Mouse (Mus musculus) midbrain, embryonic 13.5 days (tissue): Measurements from ENCODE around the gene Zfp598. TPM values are rescaled to one million over a fixed set of nuclear protein-coding genes. Genes with fewer than 3 reads are reported as not detected.

Experiments
- ATAC-seq: fragments of 200-750 bp; cut with Nextera tagmentation; 2 replicates; pipeline ENCODE4 v1.8.0; 2017; ENCODE audit warnings: mild to moderate bottlenecking, moderate TSS enrichment, moderate library complexity
- H3K27ac ChIP-seq: fragments of 300-500 bp; sonication (generic); 2 replicates; pipeline ENCODE4 v1.5.1; 2015; ENCODE audit warnings: inconsistent platforms, mild to moderate bottlenecking, moderate library complexity
- H3K27me3 ChIP-seq: fragments of 300-500 bp; sonication (generic); 2 replicates; pipeline ENCODE4 v1.6.1; 2015; ENCODE audit warnings: mild to moderate bottlenecking, inconsistent platforms
- H3K36me3 ChIP-seq: fragments of 300-500 bp; sonication (generic); 2 replicates; pipeline ENCODE4 v1.6.1; 2015; ENCODE audit warnings: mild to moderate bottlenecking, inconsistent platforms
- H3K4me1 ChIP-seq: fragments of 300-500 bp; sonication (generic); replicated peaks from 2 replicates; pipeline ENCODE4 v1.6.1; 2015; ENCODE audit warnings: inconsistent platforms
- H3K4me2 ChIP-seq: fragments of 300-500 bp; sonication (generic); replicated peaks from 2 replicates; pipeline ENCODE4 v1.6.1; 2015; ENCODE audit warnings: moderate library complexity, mild to moderate bottlenecking, inconsistent platforms
- H3K4me3 ChIP-seq: fragments of 300-500 bp; sonication (generic); replicated peaks from 2 replicates; pipeline ENCODE4 v1.5.1; 2015; ENCODE audit warnings: mild to moderate bottlenecking, inconsistent platforms
- H3K9ac ChIP-seq: fragments of 300-500 bp; sonication (generic); replicated peaks from 2 replicates; pipeline ENCODE4 v1.6.1; 2015; ENCODE audit warnings: mild to moderate bottlenecking, inconsistent platforms
- H3K9me3 ChIP-seq: fragments of 300-500 bp; sonication (generic); 2 replicates; pipeline ENCODE4 v1.6.1; 2016; ENCODE audit warnings: mild to moderate bottlenecking, inconsistent platforms
- WGBS: fragments of 180-500 bp; shearing (Covaris S2); methylation state at CpG from one replicate; pipeline ENCODE4 v1.1.7; 2015; 5-methylcytosine and 5-hydroxymethylcytosine counted together
- polyA plus RNA-seq: library from polyadenylated mRNA; unstranded; fragments of >200 nt; fragmentation: Nextera tagmentation; extraction: Ambion mirVana; gene quantifications from 2 replicates; pipeline ENCODE4 v1.2.1, GENCODE M21; 2015

Gene Zfp598
- polyA plus RNA-seq, 1 experiment from 2014 or later = 18.6 TPM

DNA sequence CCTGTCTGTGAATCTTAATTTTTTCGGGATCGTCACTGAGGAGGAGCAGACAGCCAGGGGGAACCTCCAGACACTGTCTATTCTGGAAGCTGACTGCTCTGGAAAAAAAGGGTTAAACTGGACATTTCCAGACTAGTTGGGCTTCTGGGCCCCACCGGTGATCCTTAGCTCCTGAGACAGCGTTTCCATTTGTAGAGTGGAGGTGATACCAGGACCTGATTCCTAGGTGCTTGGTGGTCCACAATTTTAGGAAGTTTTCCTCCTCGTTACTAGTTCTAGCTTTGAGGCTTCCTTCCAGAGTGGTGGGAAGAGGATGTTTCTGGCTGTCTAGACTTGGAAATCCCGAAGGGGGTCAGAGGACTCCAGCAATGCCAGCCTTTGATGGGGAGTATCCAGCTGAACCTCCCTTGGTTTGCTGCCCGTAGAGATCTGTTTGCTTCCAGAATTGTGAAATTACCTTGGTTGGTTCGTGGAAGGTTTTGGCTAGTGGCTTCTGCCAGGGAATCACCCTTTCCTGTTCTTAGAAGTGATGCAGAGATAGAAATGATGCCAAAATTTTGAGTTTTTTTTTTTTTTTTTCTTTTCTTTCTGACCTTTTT is 858 bp downstream of the Zfp598 start:
- Histone ChIP-seq H3K4me2 (peak overlapping the region; percentile 82), H3K27me3 (no peaks in the 10 kb centered on the region), H3K9ac (peak overlapping the region; percentile 98), H3K9me3 (no peaks in the 10 kb centered on the region), H3K36me3 (no peaks in the 10 kb centered on the region), H3K4me3 (peak overlapping the region; percentile 96), H3K27ac (peak overlapping the region; percentile 84), H3K4me1 (peaks cover 32% of the 10 kb centered on the region)
- WGBS = 17% methylated on average over 8 of the region's 8 CpGs
- ATAC-seq = no peak

DNA sequence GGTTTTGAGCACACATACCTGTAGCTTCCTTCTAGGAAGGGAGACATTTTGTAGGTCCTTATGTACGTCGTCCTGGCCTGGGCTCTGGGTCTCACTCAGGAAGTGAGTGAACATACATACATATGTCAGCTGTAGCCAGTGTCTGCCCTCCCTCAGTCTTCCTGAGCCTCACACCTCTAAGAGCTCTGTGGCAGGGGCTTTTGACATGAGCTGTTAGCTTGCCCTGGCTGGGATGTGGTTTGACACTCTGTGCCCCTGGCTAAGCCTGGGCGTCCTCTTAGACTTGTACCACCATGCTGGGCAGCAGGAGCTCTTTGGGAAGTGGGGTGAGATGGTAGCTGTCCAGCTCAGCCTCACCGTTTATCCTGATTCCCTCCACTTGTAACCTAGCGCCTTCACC is 1.9 kb downstream of the Zfp598 start:
- Histone ChIP-seq H3K9me3 (no peaks in the 10 kb centered on the region), H3K27me3 (no peaks in the 10 kb centered on the region), H3K4me3 (no peak overlapping the region), H3K4me1 (peaks cover 32% of the 10 kb centered on the region), H3K9ac (peak overlapping the region; percentile 98), H3K36me3 (no peaks in the 10 kb centered on the region), H3K4me2 (peak overlapping the region; percentile 82), H3K27ac (no peak overlapping the region)
- 79% methylated on average over 5 of the region's 5 CpGs for WGBS
- no peak for ATAC-seq

DNA sequence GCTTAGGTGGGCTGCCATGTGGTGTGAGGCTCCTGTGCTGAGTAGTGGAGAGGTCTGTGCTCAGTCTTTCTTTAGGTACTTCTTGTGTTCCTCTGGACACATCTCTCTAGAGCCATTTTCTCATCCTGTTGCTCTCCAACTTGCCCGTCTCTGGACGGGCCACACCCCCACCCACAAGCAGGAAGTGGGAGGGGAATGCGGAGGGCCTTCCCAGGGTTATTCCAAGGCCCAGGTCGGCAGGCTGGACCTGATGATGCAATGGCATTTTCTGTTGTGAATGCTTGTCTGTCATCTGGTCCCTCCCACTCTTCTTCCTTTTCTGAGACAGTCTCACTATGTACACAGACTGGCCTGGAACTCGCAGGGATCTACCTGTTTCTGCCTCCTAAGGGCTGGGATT is 2.7 kb downstream of the Zfp598 start:
- no peak overlapping the region for H3K4me3 ChIP-seq
- H3K36me3 ChIP-seq = peaks cover 8% of the 10 kb centered on the region
- H3K9ac ChIP-seq = 0 out of 2 replicates have a peak overlapping the region, but pooled peaks have one; percentile 98
- no peaks in the 10 kb centered on the region for H3K9me3 ChIP-seq
- no peak overlapping the region for H3K27ac ChIP-seq
- H3K27me3 ChIP-seq = no peaks in the 10 kb centered on the region
- 46% methylated on average over 5 of the region's 5 CpGs for WGBS
- H3K4me1 ChIP-seq = peaks cover 32% of the 10 kb centered on the region
- ATAC-seq = no peak
- no peak overlapping the region for H3K4me2 ChIP-seq

DNA sequence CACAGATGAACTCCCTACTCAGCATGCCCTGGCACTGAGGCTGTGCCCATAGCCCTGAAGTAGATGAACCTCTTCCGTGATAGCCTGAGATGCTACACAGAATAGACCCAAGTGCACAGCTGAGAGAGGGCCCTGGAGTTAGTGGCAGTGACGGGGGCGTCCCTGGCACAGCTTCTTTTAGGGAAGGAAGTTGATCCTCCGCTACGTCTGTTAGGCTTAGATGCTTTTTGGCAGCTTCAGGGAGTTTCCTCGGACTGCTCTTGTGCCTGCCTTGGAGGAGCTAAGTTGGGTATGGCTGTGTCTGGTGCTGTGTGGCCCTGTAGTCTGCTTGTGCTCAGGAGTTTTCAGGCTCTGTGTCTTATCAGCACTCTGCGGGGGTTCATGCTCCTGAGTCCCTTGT is 4.8 kb downstream of the Zfp598 start:
- H3K27ac ChIP-seq = no peak overlapping the region
- H3K9ac ChIP-seq = no peak overlapping the region
- H3K4me1 ChIP-seq = peaks cover 24% of the 10 kb centered on the region
- WGBS = 90% methylated on average over 7 of the region's 7 CpGs
- H3K9me3 ChIP-seq = no peaks in the 10 kb centered on the region
- H3K4me3 ChIP-seq = no peak overlapping the region
- H3K36me3 ChIP-seq = peaks cover 29% of the 10 kb centered on the region
- ATAC-seq = no peak
- H3K27me3 ChIP-seq = no peaks in the 10 kb centered on the region
- H3K4me2 ChIP-seq = no peak overlapping the region

DNA sequence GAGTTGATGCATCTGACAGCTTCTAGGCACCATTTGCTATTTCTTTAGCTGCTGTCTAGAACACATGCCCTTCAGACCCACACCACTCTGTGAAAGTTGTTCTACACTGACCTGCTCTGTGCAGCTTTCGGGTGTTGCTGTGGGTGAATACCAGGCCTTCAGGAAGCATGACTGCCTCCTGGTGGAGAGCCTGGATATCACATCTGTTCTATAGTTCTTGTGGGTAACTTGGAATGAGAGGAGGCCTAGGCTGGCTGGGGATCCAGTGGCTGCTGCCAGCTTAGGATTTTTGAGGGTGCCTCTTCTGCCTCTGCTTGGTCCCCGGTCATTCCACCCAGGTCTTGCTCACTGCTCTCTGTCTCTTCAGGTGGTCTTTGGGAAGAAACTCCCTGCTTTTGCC is 6.7 kb downstream of the Zfp598 start:
- Histone ChIP-seq H3K4me3 (no peak overlapping the region), H3K9me3 (no peaks in the 10 kb centered on the region), H3K9ac (no peak overlapping the region), H3K36me3 (peaks cover 48% of the 10 kb centered on the region), H3K4me1 (peaks cover 12% of the 10 kb centered on the region), H3K27me3 (no peaks in the 10 kb centered on the region), H3K4me2 (no peak overlapping the region), H3K27ac (no peak overlapping the region)
- 55% methylated on average over 2 of the region's 2 CpGs for WGBS
- no peak for ATAC-seq

DNA sequence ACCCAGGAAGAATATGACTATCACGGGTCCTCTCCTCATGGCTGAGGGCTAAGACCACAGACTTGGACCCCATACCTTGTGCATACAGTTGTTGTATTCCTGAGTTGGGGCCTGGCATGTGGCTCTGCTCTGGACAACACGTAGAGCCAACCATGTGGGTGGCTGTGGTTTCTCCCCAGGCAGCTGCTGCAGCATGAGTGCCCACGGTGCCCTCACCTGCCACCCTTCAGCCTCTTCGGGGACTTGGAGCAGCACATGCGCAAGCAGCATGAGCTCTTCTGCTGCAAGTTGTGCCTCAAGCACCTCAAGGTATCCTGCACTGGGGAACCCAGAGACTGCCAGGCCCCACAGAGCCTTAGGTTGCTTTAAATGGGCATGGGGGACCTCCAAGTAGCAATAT is 7.4 kb downstream of the Zfp598 start:
- H3K9ac ChIP-seq = no peak overlapping the region
- no peaks in the 10 kb centered on the region for H3K27me3 ChIP-seq
- no peaks in the 10 kb centered on the region for H3K9me3 ChIP-seq
- 96% methylated on average over 5 of the region's 5 CpGs for WGBS
- H3K4me3 ChIP-seq = no peak overlapping the region
- no peak overlapping the region for H3K4me2 ChIP-seq
- no peak overlapping the region for H3K27ac ChIP-seq
- no peak for ATAC-seq
- H3K36me3 ChIP-seq = peaks cover 53% of the 10 kb centered on the region
- H3K4me1 ChIP-seq = peaks cover 6% of the 10 kb centered on the region

DNA sequence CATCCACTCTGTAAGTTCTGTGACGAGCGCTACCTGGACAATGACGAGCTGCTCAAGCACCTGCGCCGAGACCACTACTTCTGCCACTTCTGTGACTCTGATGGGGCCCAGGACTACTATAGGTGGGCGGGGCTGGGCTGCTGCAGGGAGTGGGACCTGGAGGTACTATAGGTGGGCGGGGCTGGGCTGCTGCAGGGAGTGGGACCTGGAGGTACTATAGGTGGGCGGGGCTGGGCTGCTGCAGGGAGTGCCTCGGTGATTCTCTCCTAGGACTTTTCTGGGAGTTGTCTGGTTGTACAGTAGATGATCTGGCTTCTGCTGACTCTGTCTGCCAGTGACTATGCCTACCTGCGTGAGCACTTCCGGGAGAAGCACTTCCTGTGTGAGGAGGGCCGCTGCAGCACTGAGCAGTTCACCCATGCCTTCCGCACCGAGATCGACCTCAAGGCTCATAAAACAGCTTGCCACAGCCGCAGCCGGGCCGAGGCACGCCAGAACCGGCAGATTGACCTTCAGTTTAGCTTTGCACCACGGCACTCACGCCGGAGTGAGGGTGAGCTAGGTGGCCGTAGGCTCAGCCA is 8.1 kb downstream of the Zfp598 start:
- no peak for ATAC-seq
- no peak overlapping the region for H3K4me3 ChIP-seq
- H3K4me1 ChIP-seq = no peaks in the 10 kb centered on the region; the same call in 1 of the 2 replicates
- no peaks in the 10 kb centered on the region for H3K27me3 ChIP-seq
- H3K36me3 ChIP-seq = peaks cover 60% of the 10 kb centered on the region
- H3K9me3 ChIP-seq = no peaks in the 10 kb centered on the region
- H3K9ac ChIP-seq = no peak overlapping the region
- WGBS = 95% methylated on average over 24 of the region's 24 CpGs
- H3K27ac ChIP-seq = no peak overlapping the region
- no peak overlapping the region for H3K4me2 ChIP-seq

DNA sequence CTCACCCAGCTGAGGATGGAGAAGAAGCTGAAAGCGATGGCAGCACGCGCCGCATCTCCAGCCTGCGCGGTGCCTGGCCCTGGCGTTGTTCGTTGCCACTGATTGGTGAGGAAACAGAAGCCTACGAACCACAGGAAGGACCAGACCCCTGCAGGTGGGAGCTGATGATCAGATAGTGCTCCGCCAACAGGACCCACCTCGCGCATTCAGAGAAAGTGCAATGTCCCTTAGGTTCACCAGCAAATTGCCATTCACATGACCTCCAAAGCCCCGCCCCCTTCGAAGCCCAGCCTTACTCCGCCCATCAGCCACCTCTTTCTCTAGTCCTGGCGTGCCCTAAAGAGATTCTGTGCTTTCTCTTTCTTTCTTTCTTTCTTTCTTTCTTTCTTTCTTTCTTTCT is 17.0 kb downstream of the Zfp598 start:
- H3K4me3 ChIP-seq = no peak overlapping the region
- ATAC-seq = no peak
- peak overlapping the region; percentile 19; the same call in 1 of the 2 replicates for H3K4me2 ChIP-seq
- peaks cover 20% of the 10 kb centered on the region for H3K36me3 ChIP-seq
- H3K4me1 ChIP-seq = peaks cover 43% of the 10 kb centered on the region
- H3K9me3 ChIP-seq = no peaks in the 10 kb centered on the region
- no peak overlapping the region for H3K9ac ChIP-seq
- peaks cover 45% of the 10 kb centered on the region for H3K27me3 ChIP-seq
- H3K27ac ChIP-seq = no peak overlapping the region
- 28% methylated on average over 16 of the region's 16 CpGs for WGBS

DNA sequence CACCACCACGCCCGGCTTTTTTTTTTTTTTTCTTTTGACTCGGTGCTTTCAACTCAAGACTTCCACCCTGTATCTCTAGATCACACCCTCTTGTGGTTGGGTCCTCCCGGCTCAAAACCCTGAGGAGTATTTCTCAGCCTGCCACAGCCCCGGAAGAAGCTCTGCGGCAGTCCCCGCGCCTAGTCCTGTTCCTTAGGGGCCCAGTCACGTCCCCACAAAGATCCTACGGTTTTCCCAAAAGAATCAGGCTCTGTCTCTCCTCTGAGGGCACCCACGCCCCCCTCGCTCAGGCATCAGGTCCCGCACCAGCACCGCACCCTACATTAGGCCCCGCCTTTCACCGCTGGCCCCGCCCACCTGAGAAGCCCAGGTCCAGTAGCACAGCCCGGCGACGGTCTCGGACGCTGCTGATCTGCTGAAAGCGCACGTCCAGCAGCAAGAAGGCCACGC is 17.7 kb downstream of the Zfp598 start:
- peaks cover 20% of the 10 kb centered on the region for H3K36me3 ChIP-seq
- WGBS = 2% methylated on average over 25 of the region's 25 CpGs
- no peaks in the 10 kb centered on the region for H3K9me3 ChIP-seq
- H3K4me3 ChIP-seq = peak overlapping the region; percentile 81
- peak overlapping the region; percentile 79 for H3K4me2 ChIP-seq
- no peak overlapping the region for H3K27ac ChIP-seq
- no peak for ATAC-seq
- peak overlapping the region; percentile 46 for H3K9ac ChIP-seq
- H3K4me1 ChIP-seq = peaks cover 43% of the 10 kb centered on the region
- H3K27me3 ChIP-seq = peaks cover 45% of the 10 kb centered on the region

DNA sequence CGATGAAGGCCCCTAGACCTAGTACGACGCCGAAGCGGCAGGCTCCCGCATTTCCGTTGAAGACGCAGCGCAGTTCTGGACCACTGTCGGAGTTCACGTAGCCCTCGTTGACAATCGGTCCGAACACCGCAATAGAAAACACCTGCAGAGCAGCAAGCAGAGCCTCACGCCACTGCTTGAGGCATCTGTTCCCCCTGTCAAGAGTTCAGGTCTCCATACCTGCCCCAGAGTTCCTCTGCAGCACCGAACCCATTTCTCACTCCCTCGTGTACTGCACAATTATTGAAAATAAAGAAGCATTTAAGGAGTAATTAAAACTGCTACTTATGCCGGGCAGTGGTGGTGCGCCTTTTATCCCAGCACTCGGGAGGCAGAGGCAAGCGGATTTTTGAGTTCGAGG is 18.1 kb downstream of the Zfp598 start:
- H3K27ac ChIP-seq = no peak overlapping the region
- H3K9ac ChIP-seq = peak overlapping the region; percentile 46
- H3K9me3 ChIP-seq = no peaks in the 10 kb centered on the region
- peaks cover 45% of the 10 kb centered on the region for H3K27me3 ChIP-seq
- H3K4me1 ChIP-seq = peaks cover 43% of the 10 kb centered on the region
- 21% methylated on average over 23 of the region's 23 CpGs for WGBS
- peak overlapping the region; percentile 79 for H3K4me2 ChIP-seq
- H3K36me3 ChIP-seq = peaks cover 20% of the 10 kb centered on the region
- H3K4me3 ChIP-seq = peak overlapping the region; percentile 81
- ATAC-seq = no peak

DNA sequence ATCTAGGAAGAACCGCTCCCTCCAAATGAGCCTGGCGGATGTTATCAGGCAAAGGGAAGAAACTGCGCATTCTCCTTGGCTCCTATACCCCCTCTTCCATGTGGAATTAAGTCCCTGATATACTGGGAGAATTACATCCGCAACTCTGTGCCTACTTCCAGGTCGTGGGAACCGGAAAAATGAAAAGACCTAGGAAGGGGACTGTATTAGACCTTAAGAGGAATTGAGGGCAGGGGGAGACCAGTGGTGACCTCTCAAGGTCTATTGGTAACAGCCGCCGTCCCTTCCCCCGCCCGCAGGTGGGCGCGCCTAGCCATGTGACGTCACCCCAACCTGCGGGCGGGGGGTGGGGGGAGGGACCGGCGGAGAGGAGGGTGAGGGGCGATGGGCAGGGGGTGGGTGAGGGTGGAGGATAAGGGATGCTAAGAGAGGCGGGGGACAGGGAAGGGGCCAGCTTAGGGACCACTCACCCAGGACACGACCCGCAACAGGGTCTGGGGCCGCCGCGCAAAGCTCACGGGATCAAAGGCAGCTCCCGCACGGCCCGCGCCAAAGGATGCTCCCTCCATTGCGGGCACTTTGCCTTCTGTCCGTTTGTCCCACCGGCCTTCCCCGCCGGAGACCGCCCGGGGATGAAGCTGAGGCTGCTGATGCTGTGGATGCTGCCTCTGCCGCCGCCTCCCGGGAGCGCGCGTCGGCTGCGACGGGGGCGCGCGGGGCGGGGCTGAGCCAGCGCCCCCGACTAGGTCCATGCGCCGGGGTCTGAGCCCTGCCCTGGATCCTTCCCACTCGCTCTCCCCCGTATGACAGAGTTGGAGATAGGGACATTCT is 20.0 kb downstream of the Zfp598 start, which contains the start of gene Syngr3:
TSS of gene Syngr3 (minus strand) at position 705 of the 831 bp plus-strand sequence.
- peak within 1 kb of the TSS; percentile 93 for H3K9ac ChIP-seq
- peaks cover 45% of the 10 kb centered on the region for H3K27me3 ChIP-seq
- H3K4me3 ChIP-seq = peak within 1 kb of the TSS; percentile 81
- peak within 1 kb of the TSS; percentile 87 for H3K27ac ChIP-seq
- ATAC-seq = peak; percentile 64
- peaks cover 47% of the 10 kb centered on the region for H3K4me1 ChIP-seq
- H3K36me3 ChIP-seq = peaks cover 25% of the 10 kb centered on the region
- peak within 1 kb of the TSS; percentile 79 for H3K4me2 ChIP-seq
- H3K9me3 ChIP-seq = no peaks in the 10 kb centered on the region
- WGBS = 1% methylated on average over 55 of the region's 55 CpGs

DNA sequence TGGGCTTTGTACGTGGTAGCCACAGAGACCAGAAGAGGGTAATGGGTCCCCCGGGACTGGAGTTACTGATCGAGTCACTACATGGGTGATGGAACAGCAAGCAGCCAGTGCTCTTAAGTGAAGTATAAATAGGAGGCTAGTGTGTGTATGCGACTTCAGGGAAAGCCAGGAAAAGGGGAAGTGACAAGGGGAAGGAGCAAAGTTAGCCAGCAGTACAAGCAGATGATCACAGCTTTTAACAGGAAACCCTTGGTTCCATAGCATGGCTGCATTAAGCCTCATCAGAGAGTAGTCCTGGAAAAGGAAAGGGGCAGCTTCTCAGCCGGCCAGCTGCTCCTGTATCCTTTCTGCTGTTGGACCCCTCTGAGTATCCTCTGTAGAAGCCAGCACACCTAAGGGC is 22.9 kb downstream of the Zfp598 start:
- peaks cover 17% of the 10 kb centered on the region for H3K36me3 ChIP-seq
- H3K4me2 ChIP-seq = no peak overlapping the region
- peaks cover 31% of the 10 kb centered on the region for H3K27me3 ChIP-seq
- H3K9me3 ChIP-seq = no peaks in the 10 kb centered on the region
- no peak overlapping the region for H3K9ac ChIP-seq
- no peak overlapping the region for H3K27ac ChIP-seq
- H3K4me1 ChIP-seq = peaks cover 60% of the 10 kb centered on the region
- 90% methylated on average over 5 of the region's 5 CpGs for WGBS
- no peak overlapping the region for H3K4me3 ChIP-seq
- ATAC-seq = no peak
